Mouse (Mus musculus) spleen, adult 18-20 months (tissue): Measurements from ENCODE around the gene Rrad.
"Not testable (repeated sequence)": the region's sequence is repeated elsewhere in the genome, so short reads cannot be mapped to it uniquely, and the experiment has no call there.

Experiments used
- DNase-seq, 2 experiments: peaks; one replicate each; pipeline ENCODE4 v3.0.0; 2022; ENCODE audit warnings: mixed read lengths in 2 of 2

Rrad gene

DNA sequence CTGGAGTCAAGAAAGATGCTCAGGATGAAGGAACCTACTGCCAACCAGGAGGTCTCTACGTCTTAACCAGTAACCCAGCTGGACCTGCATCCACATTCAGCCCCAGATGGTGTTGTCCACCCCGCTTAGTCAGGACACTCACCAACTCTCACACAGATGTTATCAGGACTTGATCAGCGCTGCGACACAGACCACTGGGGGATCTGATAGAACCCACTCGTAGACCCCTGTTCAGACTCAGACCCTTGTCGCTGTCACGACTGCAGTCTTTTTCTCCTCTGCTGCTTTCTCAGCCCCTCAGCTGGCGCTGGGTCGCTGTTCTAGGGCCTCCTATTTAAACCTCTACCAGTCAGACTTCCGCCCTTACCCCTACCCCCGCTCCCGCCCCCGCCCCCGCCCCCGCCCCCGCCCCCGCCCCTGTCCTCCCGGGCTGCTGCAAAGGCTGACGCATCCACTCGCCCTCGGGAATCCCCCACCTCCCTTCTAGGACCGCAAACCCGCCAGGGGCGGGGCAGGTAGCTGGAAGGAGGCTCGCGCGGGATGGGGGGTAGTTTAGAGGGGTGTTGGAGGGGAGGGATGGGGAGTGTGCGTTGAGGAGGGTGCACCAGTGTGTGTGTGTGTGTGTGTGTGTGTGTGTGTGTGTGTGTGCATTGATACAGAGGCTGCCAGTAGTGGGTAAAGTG is at the start of gene Rrad:
Gene Rrad (minus strand): TSS at position 347 of the 683 bp plus-strand sequence.
- DNase-seq: peak; percentile 75 to 81

DNA sequence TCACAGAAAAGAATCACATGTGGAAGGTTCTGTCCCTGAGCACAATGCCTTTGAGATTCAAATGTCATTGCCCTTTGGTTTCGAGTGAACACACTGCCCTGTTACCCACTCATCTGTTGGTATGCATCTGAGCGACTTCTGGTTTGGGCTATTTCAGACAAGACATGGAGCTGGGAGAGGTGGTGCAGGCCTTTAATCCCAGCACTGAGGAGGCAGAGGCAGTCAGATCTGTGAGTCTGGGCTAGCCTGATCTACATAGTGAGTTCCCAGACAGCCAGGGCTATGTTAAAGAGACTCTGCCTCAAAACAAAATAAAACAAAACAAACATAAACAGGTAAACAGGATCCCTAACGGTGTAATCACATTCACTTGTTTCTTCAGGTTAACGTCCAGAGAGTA is 24.5 kb upstream of the Rrad start:
- DNase-seq: no peak

DNA sequence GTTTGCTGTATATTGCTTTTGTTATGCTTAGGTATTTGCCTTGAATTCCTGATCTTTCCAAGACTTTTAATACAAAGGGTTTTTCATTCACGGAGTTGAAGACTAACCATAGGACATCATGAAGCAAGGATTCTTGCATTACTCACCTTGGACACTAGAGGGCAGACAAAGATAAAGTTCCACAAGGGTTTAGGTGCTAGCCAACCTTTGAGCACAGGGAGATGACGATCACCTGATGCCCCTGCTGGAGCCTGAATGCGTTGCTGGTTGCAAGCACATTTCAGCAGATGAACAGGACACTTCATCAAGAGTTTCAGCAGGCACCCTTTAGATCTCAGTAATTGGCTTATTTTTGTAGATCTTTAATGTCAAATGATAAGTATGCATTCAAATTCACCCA is 23.9 kb upstream of the Rrad start:
- DNase-seq: peak; percentile 38 to 62

DNA sequence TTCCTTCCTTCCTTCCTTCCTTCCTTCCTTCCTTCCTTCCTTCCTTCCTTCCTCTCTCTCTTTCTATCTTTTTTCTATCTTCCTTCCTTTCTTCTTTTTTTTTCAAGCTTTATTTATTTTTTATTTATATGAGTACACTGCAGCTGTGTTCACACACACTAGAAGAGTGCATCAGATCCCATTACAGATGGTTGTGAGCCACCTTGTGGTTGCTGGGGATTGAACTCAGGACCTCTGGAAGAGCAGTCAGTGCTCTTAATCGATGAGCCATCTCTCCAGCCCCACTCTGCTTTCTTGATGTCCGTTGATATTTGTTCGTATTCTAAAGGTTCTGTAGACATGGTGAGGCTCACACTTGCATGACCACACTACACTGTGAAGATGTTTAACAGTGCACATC is 13.1 kb upstream of the Rrad start:
- not testable (repeated sequence) for DNase-seq

DNA sequence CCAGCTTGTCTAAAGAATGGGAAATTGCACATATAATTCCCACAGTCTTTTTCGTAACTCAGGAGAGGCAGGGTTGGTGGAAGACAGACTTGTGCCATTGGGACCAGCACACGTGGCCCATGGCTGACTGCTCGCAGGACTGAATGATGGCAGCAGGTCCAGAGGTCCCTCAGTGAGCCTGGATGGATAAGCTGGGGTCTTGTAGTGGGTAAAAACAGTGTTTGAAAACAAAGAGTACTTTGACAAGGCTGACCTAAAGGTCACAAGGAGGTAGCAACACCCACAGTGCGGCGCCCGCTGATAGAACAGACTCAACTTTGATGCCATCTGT is 11.2 kb upstream of the Rrad start:
- DNase-seq: no peak

DNA sequence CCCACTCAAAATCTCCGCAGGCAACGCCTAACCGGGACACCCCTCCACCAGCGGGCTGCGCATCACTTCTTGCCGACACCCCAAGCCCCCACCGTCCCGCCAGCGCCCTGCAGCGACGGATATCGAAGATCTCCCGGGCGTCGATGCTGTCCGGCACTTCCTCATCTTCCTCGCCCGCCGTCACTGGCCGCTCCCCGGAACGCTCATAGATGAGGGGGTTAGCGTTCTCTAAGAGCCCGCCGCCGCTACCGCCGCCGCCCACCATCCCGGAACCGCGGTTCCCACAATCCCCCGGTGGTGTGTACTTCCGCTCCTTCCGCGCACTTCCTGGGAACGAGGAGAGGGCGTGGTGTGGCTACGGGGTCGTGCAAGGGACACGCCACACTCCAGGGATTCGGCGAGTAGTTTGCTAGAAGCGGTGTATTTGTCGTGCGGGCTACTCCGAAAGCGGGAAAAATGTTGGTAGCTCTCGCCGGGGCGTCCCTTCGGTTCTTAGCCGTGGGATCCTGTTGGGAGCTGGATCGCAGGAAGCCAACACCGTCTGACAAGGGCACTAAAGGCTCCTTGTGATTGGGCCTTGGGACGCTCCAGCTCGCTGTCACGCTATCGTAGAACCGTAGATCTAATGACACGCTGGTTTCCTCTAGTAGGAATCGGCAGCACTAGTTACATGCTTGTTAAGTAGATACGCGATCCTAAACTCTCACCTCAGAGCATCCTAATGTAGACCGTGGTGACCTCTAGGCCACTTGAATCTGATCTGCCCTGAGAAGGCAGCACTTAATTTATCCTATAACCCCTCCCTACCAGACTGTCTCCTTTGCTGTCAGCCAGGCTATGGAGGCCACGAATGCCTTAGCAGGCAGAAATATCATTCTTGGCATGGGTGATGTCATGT is 10.5 kb upstream of the Rrad start, which contains the start of gene Ciao2b:
Gene Ciao2b (minus strand): TSS at position 540 of the 898 bp plus-strand sequence.
- DNase-seq: peak; percentile 73 to 83

DNA sequence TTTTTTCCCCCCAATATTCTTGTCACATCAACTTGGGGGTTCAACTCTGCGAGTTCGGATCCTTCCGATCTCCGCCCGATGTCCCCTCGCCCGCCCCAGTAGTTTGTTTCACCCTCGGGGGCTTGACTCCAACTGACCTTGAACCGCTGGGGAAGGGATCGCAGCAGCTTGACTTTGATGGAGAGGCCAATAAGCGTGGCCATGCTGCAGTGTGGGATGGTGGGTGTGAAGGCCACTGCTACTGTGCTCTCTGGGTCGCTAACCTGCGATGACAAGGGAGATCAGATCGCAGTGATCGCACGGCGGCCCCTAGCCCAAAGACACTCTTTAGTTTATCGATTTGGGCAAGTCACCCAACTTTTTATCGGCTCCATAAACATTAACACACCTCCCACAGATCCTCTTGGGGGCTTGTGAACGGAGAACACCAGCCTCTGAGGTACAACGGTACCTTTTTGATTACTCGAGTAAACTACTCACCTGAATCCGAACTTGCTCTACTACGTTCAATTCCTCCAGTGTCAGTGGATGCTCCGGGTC is 9.8 kb upstream of the Rrad start:
- no peak for DNase-seq

DNA sequence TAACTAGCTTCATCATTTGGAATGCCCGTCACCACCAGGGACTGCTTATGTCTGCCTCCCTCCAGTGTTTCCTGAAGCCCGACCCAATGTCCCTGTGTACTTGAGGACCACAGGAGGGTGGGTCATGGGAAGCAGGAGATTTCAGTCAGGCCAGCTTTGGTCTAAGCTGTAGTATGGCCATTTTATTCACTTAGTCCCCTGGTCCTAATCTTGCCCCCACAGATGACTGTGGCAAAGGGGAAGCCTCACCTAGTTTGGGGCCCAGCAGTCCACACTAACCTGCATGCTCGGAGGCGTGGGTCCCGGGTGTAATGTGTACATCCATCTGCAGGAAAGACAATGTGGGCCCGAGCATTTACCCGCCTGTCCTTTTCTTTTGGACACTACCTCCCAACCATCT is 9.1 kb upstream of the Rrad start:
- DNase-seq: no peak

GRCm38 (mm10) chr8:104638010-104638409 is 6.9 kb upstream of the Rrad start:
- no peak for DNase-seq

GRCm38 (mm10) chr8:104635004-104635710 is 4.0 kb upstream of the Rrad start:
- no peak for DNase-seq

DNA sequence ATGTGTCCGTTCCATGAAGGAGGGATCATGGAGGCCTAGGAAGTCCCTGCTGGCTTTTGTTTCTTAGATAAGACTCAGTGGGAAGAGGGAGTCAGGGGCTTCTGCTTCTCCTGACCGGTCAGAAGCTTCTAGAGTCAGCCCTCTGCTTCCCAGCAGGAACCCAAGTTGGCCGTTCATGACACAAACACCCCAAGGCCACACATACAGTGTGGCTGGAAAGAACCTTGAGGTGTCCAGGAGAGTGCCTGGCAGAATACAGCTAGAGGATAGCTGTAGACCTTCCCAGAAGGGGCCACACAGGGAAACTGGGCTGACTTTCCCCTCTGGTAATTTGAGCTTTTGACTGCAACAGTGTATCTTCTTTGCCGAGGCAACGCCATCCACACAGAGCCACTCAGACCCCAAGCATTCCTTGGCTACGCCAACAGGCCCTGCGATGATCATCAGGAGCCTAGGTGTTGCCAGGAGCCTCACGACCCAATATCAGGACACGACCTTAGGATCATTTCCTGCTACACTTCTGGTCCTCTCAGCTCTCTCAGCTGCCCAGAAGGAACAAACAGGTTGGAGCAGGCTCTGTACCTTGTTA is 2.1 kb upstream of the Rrad start:
- DNase-seq: no peak

- DNase-seq: no peak
Observed at GRCm38 (mm10) chr8:104632486-104632885, 1.4 kb upstream of the Rrad start.

DNA sequence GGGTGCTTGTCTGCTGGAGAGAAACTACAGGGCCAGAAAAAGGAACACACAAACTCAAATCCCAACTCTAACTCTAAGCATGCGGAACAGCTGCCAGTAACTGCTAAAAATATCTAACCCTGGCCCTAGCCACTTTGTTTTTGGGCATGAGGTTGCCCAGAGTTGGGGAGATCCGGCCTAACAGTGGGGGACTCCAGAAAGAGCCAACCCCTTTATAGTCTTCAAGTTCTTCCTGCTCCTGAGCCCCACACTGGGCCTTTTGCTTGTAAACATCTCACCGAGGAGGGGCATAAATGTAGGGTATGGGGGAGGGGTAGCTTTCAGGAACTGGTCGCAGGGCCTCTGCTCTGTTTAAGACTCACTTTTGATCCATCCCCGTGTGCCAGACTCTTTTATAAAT is 848 bp upstream of the Rrad start:
- DNase-seq: peak in 1 of 2 experiments; percentile 21

GRCm38 (mm10) chr8:104630574-104630973 is 553 bp downstream of the Rrad start:
- DNase-seq: peak; percentile 21 to 48

GRCm38 (mm10) chr8:104630111-104630479 is 1.0 kb downstream of the Rrad start:
- DNase-seq: no peak

DNA sequence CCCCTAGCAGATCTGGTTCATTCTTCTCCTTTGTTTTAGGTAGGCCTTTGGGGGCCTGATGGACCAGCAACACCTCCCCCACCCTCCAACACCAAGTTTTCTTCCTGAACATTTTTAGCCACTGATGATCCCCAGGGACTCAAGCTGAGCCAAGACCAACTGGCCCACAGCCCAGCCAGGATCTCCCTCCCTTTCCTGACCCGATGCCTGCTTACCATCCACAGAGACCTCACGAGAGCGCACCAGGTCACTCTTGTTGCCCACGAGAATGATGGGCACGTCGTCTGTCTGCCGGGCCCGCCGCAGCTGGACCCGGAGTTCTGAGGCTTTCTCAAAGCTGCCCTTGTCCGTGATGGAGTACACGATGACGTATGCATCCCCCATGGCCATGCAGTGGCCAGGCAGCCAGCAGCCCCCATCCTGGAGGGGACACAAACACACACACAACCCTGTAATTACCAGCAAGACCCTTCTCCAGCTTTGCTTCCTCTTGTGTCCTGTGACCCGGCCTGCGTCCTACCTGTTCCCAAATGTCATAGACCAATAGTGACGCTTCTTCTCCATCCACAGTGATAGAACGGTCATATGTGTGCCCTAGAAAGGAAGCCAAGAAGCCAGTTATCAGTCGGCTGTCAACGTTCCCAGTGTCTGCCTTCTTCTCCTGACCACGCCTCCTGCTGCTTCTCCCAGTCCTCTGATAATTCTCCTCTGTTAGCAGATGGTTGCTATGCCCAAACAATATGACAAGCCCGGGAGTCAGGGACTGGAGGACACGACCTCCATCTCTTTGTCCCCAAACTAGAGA is 1.6 kb downstream of the Rrad start:
- no peak for DNase-seq

DNA sequence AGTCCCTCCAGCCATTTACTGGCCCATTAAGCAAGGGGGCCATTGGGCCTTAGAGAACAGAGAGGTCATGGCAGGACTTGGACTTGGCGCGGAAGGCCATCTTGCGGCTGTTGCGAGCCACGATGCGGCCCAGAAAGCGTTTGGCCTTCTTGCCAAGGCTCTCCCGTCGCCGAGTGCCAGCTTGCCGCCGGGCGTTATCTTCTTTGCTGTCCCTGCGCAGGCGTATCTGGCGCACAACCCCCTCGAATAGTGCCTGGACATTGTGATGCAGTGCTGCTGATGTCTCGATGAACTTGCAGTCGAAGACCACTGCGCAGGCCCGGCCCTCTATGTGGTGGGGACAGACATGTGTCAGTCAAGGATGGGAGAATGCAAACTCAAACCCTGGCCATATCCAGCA is 2.7 kb downstream of the Rrad start:
- no peak for DNase-seq

DNA sequence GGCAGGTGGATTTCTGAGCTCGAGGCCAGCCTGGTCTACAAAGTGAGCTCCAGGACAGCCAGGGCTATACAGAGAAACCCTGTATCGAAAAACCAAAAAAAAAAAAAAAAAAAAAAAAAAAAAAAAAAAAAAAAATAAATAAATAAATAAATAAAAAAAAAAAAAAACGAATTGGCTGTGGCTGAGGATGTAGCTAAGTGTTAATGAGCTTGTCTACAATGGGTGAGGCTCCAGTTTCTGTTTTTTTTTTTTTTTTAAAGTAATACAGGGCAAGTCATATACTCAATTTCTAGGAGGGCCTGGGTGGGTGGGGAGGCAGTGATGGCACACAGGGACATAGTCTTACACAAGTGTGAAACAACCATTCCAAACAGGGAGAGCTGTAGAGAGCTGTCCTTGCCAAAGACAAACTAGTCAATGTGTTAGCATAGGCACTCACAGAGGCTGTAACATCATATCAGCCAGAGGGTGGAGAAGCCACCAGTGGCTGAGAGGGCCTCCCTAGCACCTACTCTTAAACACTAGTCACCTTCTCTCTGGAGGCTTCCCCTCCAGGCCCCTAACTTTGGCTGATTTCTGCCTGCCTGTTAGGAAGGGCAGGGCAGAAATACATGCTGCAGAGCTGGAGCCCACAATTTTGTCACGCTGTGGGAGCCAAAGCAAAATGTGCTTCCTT is 3.9 kb downstream of the Rrad start:
- DNase-seq: no peak

DNA sequence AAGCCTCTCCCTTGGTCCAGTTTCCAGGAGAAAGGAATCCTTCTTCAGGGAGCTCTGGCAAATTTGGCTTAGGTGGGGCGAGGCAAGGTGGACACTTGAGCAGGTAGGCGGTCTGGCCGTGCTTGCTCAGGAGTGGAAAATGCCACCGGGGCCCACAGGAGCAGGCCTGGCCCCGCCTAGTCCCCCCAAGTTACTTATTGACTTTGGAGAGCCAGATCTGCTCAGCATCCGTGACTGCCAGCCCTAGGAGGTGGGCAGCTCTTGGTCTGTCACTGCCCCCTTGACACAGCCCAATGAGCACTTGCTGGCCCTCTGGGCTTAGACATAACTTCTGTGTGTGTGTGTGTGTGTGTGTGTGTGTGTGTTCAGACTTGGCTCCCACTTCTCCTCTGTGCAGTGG is 7.0 kb downstream of the Rrad start, which contains the start of gene Cdh16:
Gene Cdh16 (minus strand): TSS at position 236 of the 400 bp plus-strand sequence.
- DNase-seq: no peak

GRCm38 (mm10) chr8:104620765-104621164 is 10.4 kb downstream of the Rrad start:
- DNase-seq: no peak

- DNase-seq: no peak
Observed at GRCm38 (mm10) chr8:104613119-104613518, 18.0 kb downstream of the Rrad start.
